Mouse (Mus musculus) fibroblast of lung, adult 2 months (primary cell): ENCODE measurements around the gene Caskin1.

Experiments used
- DNase-seq: peaks from one replicate; pipeline ENCODE4 v3.0.0-alpha.2; 2011; ENCODE audit warnings: low read depth

Caskin1 gene

GRCm38 (mm10) chr17:24532045-24532444 lies 43.6 kb downstream of the Caskin1 start:
- DNase-seq, result no peak

- DNase-seq, result no peak
These were observed 44.9 kb downstream of the Caskin1 start for GRCm38 (mm10) chr17:24533099-24533992.

GRCm38 (mm10) chr17:24534160-24534718 lies 45.8 kb downstream of the Caskin1 start, which contains the start of gene Rab26:
Rab26 (minus strand) TSS chr17:24534210.
- no peak for DNase-seq

- DNase-seq, result no peak
These were observed 46.9 kb downstream of the Caskin1 start for GRCm38 (mm10) chr17:24535300-24535699.

- no peak for DNase-seq
These were observed 49.1 kb downstream of the Caskin1 start for GRCm38 (mm10) chr17:24537536-24537935.

GRCm38 (mm10) chr17:24538950-24539349 lies 50.5 kb downstream of the Caskin1 start:
- DNase-seq, result no peak

- no peak for DNase-seq
These were observed 52.0 kb downstream of the Caskin1 start for GRCm38 (mm10) chr17:24540375-24540774.

- no peak for DNase-seq
These were observed 56.2 kb downstream of the Caskin1 start for GRCm38 (mm10) chr17:24544613-24545012.

GRCm38 (mm10) chr17:24545247-24545646 lies 56.8 kb downstream of the Caskin1 start:
- no peak for DNase-seq

- DNase-seq, result no peak
These were observed 57.8 kb downstream of the Caskin1 start for GRCm38 (mm10) chr17:24546234-24546633.

GRCm38 (mm10) chr17:24548435-24548834 lies 60.0 kb downstream of the Caskin1 start:
- no peak for DNase-seq

GRCm38 (mm10) chr17:24548921-24549617 lies 60.7 kb downstream of the Caskin1 start:
- DNase-seq, result no peak

- DNase-seq, result peak; percentile 99
These were observed 61.4 kb downstream of the Caskin1 start, which contains the start of gene Pkd1 for GRCm38 (mm10) chr17:24549618-24550415. Pkd1 (plus strand) TSS chr17:24549834.

- peak; percentile 69 for DNase-seq
These were observed 62.1 kb downstream of the Caskin1 start for GRCm38 (mm10) chr17:24550416-24551049.

- DNase-seq, result no peak
These were observed 62.6 kb downstream of the Caskin1 start for GRCm38 (mm10) chr17:24551050-24551444.

GRCm38 (mm10) chr17:24557091-24557490 lies 68.7 kb downstream of the Caskin1 start:
- DNase-seq, result peak; percentile 68
